8 mouse cellular contexts compared by ENCODE assay signal in genomic region chr3:51553497-51553875, GRCm38 (mm10). TPM values are rescaled to one million over a fixed set of nuclear protein-coding genes. Genes with fewer than 3 reads are reported as not detected.
DNase-seq lines count a peak whose midpoint lies in the region; ATAC-seq and TF ChIP-seq lines count a peak whose summit lies in the region.

No protein-coding gene starts in this region.

- no peak overlapping the region for H3K27ac ChIP-seq in liver, adult 2 months (replicated peaks; ENCODE audit: insufficient read depth, low read depth, low read length)
- H3K27ac ChIP-seq in liver, embryonic 11.5 days (ENCODE audit: low read depth, low read length), result no peak overlapping the region
- peak overlapping the region; percentile 58; the same call in 1 of the 2 replicates for H3K27ac ChIP-seq in bone marrow, adult 2 months (ENCODE audit: control insufficient read depth, insufficient read depth, low read depth, low read length, poor library complexity)
- H3K27ac ChIP-seq in forebrain, embryonic 14.5 days (ENCODE audit: low read depth, low read length), result no peak overlapping the region; the same call in 1 of the 2 replicates
- H3K27ac ChIP-seq in liver, embryonic 14.5 days, result no peak overlapping the region

- H3K79me2 ChIP-seq in liver, adult 2 months (ENCODE audit: control insufficient read depth, insufficient read depth, low read length), result no peaks in the 10 kb centered on the region

- H3K4me1 ChIP-seq in liver, adult 2 months (ENCODE audit: control insufficient read depth, insufficient read depth, low read length), result peaks cover 1% of the 10 kb centered on the region; the same call in 1 of the 2 replicates
- peaks cover 24% of the 10 kb centered on the region for H3K4me1 ChIP-seq in liver, embryonic 11.5 days (replicated peaks; ENCODE audit: control insufficient read depth, insufficient read depth, low read length)
- peaks cover 8% of the 10 kb centered on the region for H3K4me1 ChIP-seq in bone marrow, adult 2 months (ENCODE audit: control insufficient read depth, insufficient read depth, low read length)
- peaks cover 23% of the 10 kb centered on the region for H3K4me1 ChIP-seq in forebrain, embryonic 14.5 days (ENCODE audit: control insufficient read depth, insufficient read depth, low read length)
- H3K4me1 ChIP-seq in liver, embryonic 14.5 days (replicated peaks; ENCODE audit: control insufficient read depth in 2 of 2, insufficient read depth in 2 of 2, low read length in 1 of 2), result peaks cover 0 to 15% of the 10 kb centered on the region in 2 experiments; a peak in 2 of 4 replicates

- no peak for TF ChIP-seq CTCF in liver, adult 2 months (IDR thresholded peaks at IDR 0.05; ENCODE audit: low read depth, low read length)
- no peak for TF ChIP-seq CTCF in bone marrow, adult 2 months (IDR thresholded peaks at IDR 0.05; ENCODE audit: control insufficient read depth, insufficient read depth, low read length)
- TF ChIP-seq CTCF in liver, embryonic 14.5 days (IDR thresholded peaks at IDR 0.05; ENCODE audit: low read depth), result no peak

- H3K36me3 ChIP-seq in liver, adult 2 months (ENCODE audit: control insufficient read depth, insufficient read depth, low read length), result no peaks in the 10 kb centered on the region; the same call in 1 of the 2 replicates
- H3K36me3 ChIP-seq in liver, embryonic 11.5 days (ENCODE audit: control insufficient read depth, insufficient read depth, low read length), result no peaks in the 10 kb centered on the region
- peaks cover 16% of the 10 kb centered on the region for H3K36me3 ChIP-seq in forebrain, embryonic 14.5 days (ENCODE audit: control insufficient read depth, insufficient read depth, low read length)
- no peaks in the 10 kb centered on the region for H3K36me3 ChIP-seq in liver, embryonic 14.5 days (replicated peaks; ENCODE audit: control insufficient read depth, insufficient read depth, low read depth)

- 34% methylated on average over 8 of the region's 8 CpGs for WGBS in liver, adult 2 months
- WGBS in liver, embryonic 11.5 days, result 75% methylated on average over 8 of the region's 8 CpGs
- 15% methylated on average over 8 of the region's 8 CpGs for WGBS in bone marrow, adult 2 months
- WGBS in forebrain, embryonic 14.5 days, result 50% methylated on average over 8 of the region's 8 CpGs
- 64% methylated on average over 8 of the region's 8 CpGs for WGBS in liver, embryonic 14.5 days (ENCODE audit: insufficient replicate concordance)

- no peak overlapping the region for H3K4me2 ChIP-seq in liver, embryonic 11.5 days
- H3K4me2 ChIP-seq in forebrain, embryonic 14.5 days (ENCODE audit: low read length), result no peak overlapping the region
- H3K4me2 ChIP-seq in liver, embryonic 14.5 days (ENCODE audit: low read depth), result peak overlapping the region; percentile 44

- H3K4me3 ChIP-seq in liver, adult 2 months (ENCODE audit: insufficient read depth, low read depth, low read length), result no peak overlapping the region
- H3K4me3 ChIP-seq in liver, embryonic 11.5 days (ENCODE audit: low read depth, low read length), result no peak overlapping the region
- peak overlapping the region; percentile 35 for H3K4me3 ChIP-seq in bone marrow, adult 2 months (replicated peaks; ENCODE audit: control insufficient read depth, low read depth, low read length)
- H3K4me3 ChIP-seq in forebrain, embryonic 14.5 days (ENCODE audit: low read depth, low read length), result no peak overlapping the region
- H3K4me3 ChIP-seq in liver, embryonic 14.5 days (ENCODE audit: insufficient read depth in 1 of 2, low read depth in 2 of 2, low read length in 2 of 2), result peak overlapping the region in 1 of 2 experiments; percentile 16; a peak in 1 of 4 replicates

- no peaks in the 10 kb centered on the region for H3K9me3 ChIP-seq in liver, embryonic 11.5 days (ENCODE audit: control insufficient read depth, low read length)
- H3K9me3 ChIP-seq in forebrain, embryonic 14.5 days (replicated peaks; ENCODE audit: control insufficient read depth, low read length), result no peaks in the 10 kb centered on the region
- no peaks in the 10 kb centered on the region for H3K9me3 ChIP-seq in liver, embryonic 14.5 days (ENCODE audit: control insufficient read depth, low read length)

- no peak for TF ChIP-seq EP300 in liver, embryonic 14.5 days (IDR thresholded peaks at IDR 0.05; ENCODE audit: low read depth)

- H3K9ac ChIP-seq in liver, adult 2 months (ENCODE audit: low read depth, low read length), result no peak overlapping the region
- no peak overlapping the region for H3K9ac ChIP-seq in liver, embryonic 11.5 days (ENCODE audit: low read depth, low read length)
- no peak overlapping the region for H3K9ac ChIP-seq in forebrain, embryonic 14.5 days (ENCODE audit: low read length)
- no peak overlapping the region for H3K9ac ChIP-seq in liver, embryonic 14.5 days (replicated peaks)

- no peak for TF ChIP-seq POLR2A in liver, adult 2 months (IDR thresholded peaks at IDR 0.05; ENCODE audit: extremely low read depth, insufficient read depth, low read length)
- TF ChIP-seq POLR2A in bone marrow, adult 2 months (IDR thresholded peaks at IDR 0.05; ENCODE audit: borderline replicate concordance, control insufficient read depth, low read depth, low read length), result no peak

- ATAC-seq in liver, embryonic 11.5 days (replicated peaks; ENCODE audit: low FRiP score), result no peak
- ATAC-seq in forebrain, embryonic 14.5 days, result peak; percentile 68; the same call in 1 of the 2 replicates
- no peak for ATAC-seq in liver, embryonic 14.5 days (ENCODE audit: insufficient read depth)

- intact Hi-C loops in heart, postnatal 14 days (cut with DNase I), result no loop called here

- no peaks in the 10 kb centered on the region for H3K27me3 ChIP-seq in liver, adult 2 months (ENCODE audit: control insufficient read depth, insufficient read depth, low read length)
- H3K27me3 ChIP-seq in liver, embryonic 11.5 days (replicated peaks; ENCODE audit: control insufficient read depth, insufficient read depth, low read length), result no peaks in the 10 kb centered on the region
- H3K27me3 ChIP-seq in forebrain, embryonic 14.5 days (replicated peaks; ENCODE audit: control insufficient read depth, insufficient read depth, low read length), result no peaks in the 10 kb centered on the region
- no peaks in the 10 kb centered on the region for H3K27me3 ChIP-seq in liver, embryonic 14.5 days (ENCODE audit: control insufficient read depth, insufficient read depth, low read length)

- DNase-seq in liver, adult 2 months (ENCODE audit: extremely low read depth, low read depth, low spot score), result peak; percentile 20
- no peak for DNase-seq in liver, embryonic 11.5 days (ENCODE audit: low spot score)
- DNase-seq in forebrain, embryonic 14.5 days (ENCODE audit: low spot score), result peak; percentile 66
- DNase-seq in heart, postnatal 14 days, result peak; percentile 56 to 74
- DNase-seq in liver, embryonic 14.5 days (ENCODE audit: low read depth in 3 of 3, low spot score in 3 of 3), result no peak
- DNase-seq in right cerebral cortex, postnatal 14 days, result peak; percentile 28
- DNase-seq in c-Kit-positive CD71-positive TER-119-positive erythroid progenitor cells, embryonic 14.5 days (ENCODE audit: low spot score), result no peak

RNA-seq across cellular contexts. Expression of gene Setd7, which starts 7.2 kb away (rescaled TPM):
- 1.9 and 2.8 TPM in 2 replicates for total RNA-seq in liver, adult 2 months (2014; rRNA removed)
- polyA plus RNA-seq in liver, adult 2 months (2012; rRNA removed), result 1.0 and 1.6 TPM in 2 replicates
- polyA plus RNA-seq in liver, embryonic 11.5 days (2014; fragmentation: Nextera tagmentation; extraction: Ambion mirVana), result 2.3 and 2.4 TPM in 2 replicates
- 5.5 and 12.0 TPM in 2 replicates for polyA plus RNA-seq in bone marrow, adult 2 months (2011; ENCODE audit: insufficient read depth, insufficient read length, low replicate concordance, missing spikeins)
- polyA plus RNA-seq in forebrain, embryonic 14.5 days (2014; fragmentation: Nextera tagmentation; extraction: Ambion mirVana), result 3.7 and 5.2 TPM in 2 replicates
- 10 to 100 TPM; 56.2 to 56.7 TPM for total RNA-seq in heart, postnatal 14 days (2021)
- polyA plus RNA-seq in liver, embryonic 14.5 days (2012; rRNA removed), result 1.5 and 1.8 TPM in 2 replicates
- polyA plus RNA-seq in liver, embryonic 14.5 days (2014; fragmentation: Nextera tagmentation; extraction: Ambion mirVana), result 0.88 and 1.0 TPM in 2 replicates

Comparison
In these comparisons a context has a peak if more than half of its experiments do, and no peak if none do; other contexts are left out.
1. DNase-seq: peak in liver, adult 2 months (single experiment), forebrain, embryonic 14.5 days (single experiment), heart, postnatal 14 days (2 of 2) and right cerebral cortex, postnatal 14 days (single experiment); none in liver, embryonic 11.5 days (single experiment), liver, embryonic 14.5 days (0 of 3) and c-Kit-positive CD71-positive TER-119-positive erythroid progenitor cells, embryonic 14.5 days (single experiment).